Mouse (Mus musculus) embryonic facial prominence, embryonic 11.5 days (tissue): ENCODE data around the gene Sv2a. TPM values are rescaled to one million over a fixed set of nuclear protein-coding genes. Genes with fewer than 3 reads are reported as not detected.
"Not testable (repeated sequence)": the region's sequence is repeated elsewhere in the genome, so short reads cannot be mapped to it uniquely, and the experiment has no call there.

Source experiments
- ATAC-seq: fragments of 200-750 bp; cut with Nextera tagmentation; replicated peaks from 2 replicates; pipeline ENCODE4 v1.8.0; 2017; ENCODE audit warnings: low read depth; ENCODE audit not compliant: insufficient number of reproducible peaks, low FRiP score, low TSS enrichment
- DNase-seq: peaks from one replicate; pipeline ENCODE4 v3.0.0-alpha.2; 2015; ENCODE audit warnings: low spot score
- H3K27ac ChIP-seq: fragments of 300-500 bp; sonication (generic); replicated peaks from 2 replicates; pipeline ENCODE4 v1.5.1; 2014; ENCODE audit warnings: mild to moderate bottlenecking, low read depth, low read length, control low read depth
- H3K27me3 ChIP-seq: fragments of 300-500 bp; sonication (generic); 2 replicates; pipeline ENCODE4 v1.6.1; 2014; ENCODE audit warnings: mild to moderate bottlenecking, low read length, moderate library complexity, mixed read lengths; ENCODE audit not compliant: control insufficient read depth, insufficient read depth
- H3K36me3 ChIP-seq: fragments of 300-500 bp; sonication (generic); replicated peaks from 2 replicates; pipeline ENCODE4 v1.6.1; 2014; ENCODE audit warnings: low read depth, mild to moderate bottlenecking, low read length, moderate library complexity, mixed read lengths; ENCODE audit not compliant: control insufficient read depth, insufficient read depth
- H3K4me1 ChIP-seq: fragments of 300-500 bp; sonication (generic); 2 replicates; pipeline ENCODE4 v1.6.1; 2014; ENCODE audit warnings: low read length, mixed read lengths; ENCODE audit not compliant: control insufficient read depth, insufficient read depth
- H3K4me2 ChIP-seq: fragments of 300-500 bp; sonication (generic); 2 replicates; pipeline ENCODE4 v1.6.1; 2014; ENCODE audit warnings: low read depth, mild to moderate bottlenecking, control low read depth, low read length, moderate library complexity
- H3K4me3 ChIP-seq: fragments of 300-500 bp; sonication (generic); 2 replicates; pipeline ENCODE4 v1.5.1; 2014; ENCODE audit warnings: low read depth, low read length, control low read depth
- H3K9ac ChIP-seq: fragments of 300-500 bp; sonication (generic); replicated peaks from 2 replicates; pipeline ENCODE4 v1.6.1; 2014; ENCODE audit warnings: mild to moderate bottlenecking, control low read depth, low read length
- H3K9me3 ChIP-seq: fragments of 300-500 bp; sonication (generic); replicated peaks from 2 replicates; pipeline ENCODE4 v1.6.1; 2016; ENCODE audit warnings: mild to moderate bottlenecking, low read length, inconsistent platforms, mixed read lengths; ENCODE audit not compliant: control insufficient read depth
- WGBS: fragments of 180-500 bp; shearing (Covaris S2); extraction: QIAGEN DNeasy Blood & Tissue Kit; methylation state at CpG from one replicate; pipeline ENCODE4 v1.1.7; 2014; 5-methylcytosine and 5-hydroxymethylcytosine counted together
- polyA plus RNA-seq: library from polyadenylated mRNA; unstranded; fragments of >200 nt; fragmentation: Nextera tagmentation; extraction: Ambion mirVana; gene quantifications from 2 replicates; pipeline ENCODE4 v1.2.1, GENCODE M21; 2014

Gene Sv2a
- polyA plus RNA-seq, 1 experiment from 2014 or later: 4.3 TPM

GRCm38 (mm10) chr3:96170976-96171545 is 9.9 kb upstream of the Sv2a start:
- H3K4me2 ChIP-seq: peak overlapping the region; percentile 74
- ATAC-seq: no peak
- H3K27ac ChIP-seq: no peak overlapping the region

GRCm38 (mm10) chr3:96171583-96172196 is 9.3 kb upstream of the Sv2a start:
- DNase-seq: no peak
- WGBS: 26% methylated on average over 18 of the region's 18 CpGs

More at GRCm38 (mm10) chr3:96170976-96171545, 9.9 kb upstream of the Sv2a start:
- Histone ChIP-seq H3K9me3 (no peaks in the 10 kb centered on the region), H3K4me1 (no peaks in the 10 kb centered on the region), H3K4me3 (peak overlapping the region; percentile 87; the same call in 1 of the 2 replicates), H3K27me3 (no peaks in the 10 kb centered on the region), H3K9ac (peak overlapping the region; percentile 89; the same call in 1 of the 2 replicates), H3K36me3 (no peaks in the 10 kb centered on the region)
- no peak for DNase-seq
- 67% methylated on average over 10 of the region's 10 CpGs for WGBS

GRCm38 (mm10) chr3:96172197-96173178 is 8.5 kb upstream of the Sv2a start, which contains the start of gene Sf3b4:
TSS of gene Sf3b4 (plus strand) at chr3:96172332.
- Histone ChIP-seq H3K27me3 (no peaks in the 10 kb centered on the region), H3K9me3 (no peaks in the 10 kb centered on the region), H3K36me3 (peaks cover 2% of the 10 kb centered on the region; the same call in 1 of the 2 replicates), H3K9ac (peak within 1 kb of the TSS; percentile 89), H3K4me3 (peak within 1 kb of the TSS; percentile 87), H3K4me2 (peak within 1 kb of the TSS; percentile 89), H3K4me1 (no peaks in the 10 kb centered on the region), H3K27ac (peak within 1 kb of the TSS; percentile 97)
- peak; percentile 93 for DNase-seq
- ATAC-seq: peak; percentile 88
- WGBS: under 1% methylated on average over 56 of the region's 58 CpGs

More at GRCm38 (mm10) chr3:96171583-96172196, 9.3 kb upstream of the Sv2a start:
- peak overlapping the region; percentile 87 for H3K4me3 ChIP-seq
- H3K4me2 ChIP-seq: peak overlapping the region; percentile 74
- ATAC-seq: peak; percentile 22; the same call in 1 of the 2 replicates
- no peaks in the 10 kb centered on the region for H3K27me3 ChIP-seq
- H3K4me1 ChIP-seq: no peaks in the 10 kb centered on the region
- peak overlapping the region; percentile 97 for H3K27ac ChIP-seq
- peak overlapping the region; percentile 89 for H3K9ac ChIP-seq
- 0 out of 2 replicates have a peak, but pooled peaks cover 2% of the 10 kb centered on the region for H3K36me3 ChIP-seq
- H3K9me3 ChIP-seq: no peaks in the 10 kb centered on the region

GRCm38 (mm10) chr3:96173185-96173584 is 7.8 kb upstream of the Sv2a start:
- H3K9me3 ChIP-seq: no peaks in the 10 kb centered on the region
- no peak for ATAC-seq
- H3K4me1 ChIP-seq: no peaks in the 10 kb centered on the region
- peak overlapping the region; percentile 89 for H3K9ac ChIP-seq
- WGBS: 40% methylated on average over 7 of the region's 7 CpGs
- H3K27ac ChIP-seq: no peak overlapping the region
- peak overlapping the region; percentile 89 for H3K4me2 ChIP-seq
- H3K27me3 ChIP-seq: no peaks in the 10 kb centered on the region
- peaks cover 2% of the 10 kb centered on the region; the same call in 1 of the 2 replicates for H3K36me3 ChIP-seq
- H3K4me3 ChIP-seq: peak overlapping the region; percentile 87
- no peak for DNase-seq

DNA sequence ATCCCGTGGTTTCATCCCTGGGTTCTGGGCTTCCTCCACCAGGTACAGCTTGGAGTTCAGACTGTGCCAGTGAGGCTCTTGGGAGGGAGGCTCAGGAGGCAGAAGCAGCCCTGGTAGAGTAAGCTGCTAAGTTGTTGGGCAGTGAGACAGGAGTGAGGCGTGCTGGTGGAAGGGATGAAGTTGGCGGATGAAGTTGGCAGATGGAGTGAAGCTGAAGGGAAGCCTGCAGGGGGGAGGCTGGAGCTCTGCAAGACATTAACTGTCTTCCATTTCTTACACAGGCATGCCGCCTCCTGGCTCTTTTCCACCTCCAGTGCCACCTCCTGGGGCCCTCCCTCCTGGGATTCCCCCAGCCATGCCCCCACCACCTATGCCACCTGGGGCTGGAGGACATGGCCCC is 6.9 kb upstream of the Sv2a start:
- not testable (repeated sequence) for H3K9me3 ChIP-seq, H3K4me3 ChIP-seq, H3K4me2 ChIP-seq, H3K36me3 ChIP-seq, H3K4me1 ChIP-seq, H3K27me3 ChIP-seq, DNase-seq, H3K27ac ChIP-seq, ATAC-seq, H3K9ac ChIP-seq
- WGBS: 82% methylated on average over 4 of the region's 4 CpGs

GRCm38 (mm10) chr3:96175251-96175650 is 5.7 kb upstream of the Sv2a start:
- H3K9me3 ChIP-seq: no peaks in the 10 kb centered on the region
- DNase-seq: no peak
- no peak overlapping the region for H3K27ac ChIP-seq
- H3K27me3 ChIP-seq: no peaks in the 10 kb centered on the region
- no peak overlapping the region for H3K4me2 ChIP-seq
- 93% methylated on average over 6 of the region's 6 CpGs for WGBS
- peaks cover 2% of the 10 kb centered on the region; the same call in 1 of the 2 replicates for H3K36me3 ChIP-seq
- no peak overlapping the region for H3K9ac ChIP-seq
- H3K4me1 ChIP-seq: no peaks in the 10 kb centered on the region
- H3K4me3 ChIP-seq: no peak overlapping the region
- ATAC-seq: no peak

DNA sequence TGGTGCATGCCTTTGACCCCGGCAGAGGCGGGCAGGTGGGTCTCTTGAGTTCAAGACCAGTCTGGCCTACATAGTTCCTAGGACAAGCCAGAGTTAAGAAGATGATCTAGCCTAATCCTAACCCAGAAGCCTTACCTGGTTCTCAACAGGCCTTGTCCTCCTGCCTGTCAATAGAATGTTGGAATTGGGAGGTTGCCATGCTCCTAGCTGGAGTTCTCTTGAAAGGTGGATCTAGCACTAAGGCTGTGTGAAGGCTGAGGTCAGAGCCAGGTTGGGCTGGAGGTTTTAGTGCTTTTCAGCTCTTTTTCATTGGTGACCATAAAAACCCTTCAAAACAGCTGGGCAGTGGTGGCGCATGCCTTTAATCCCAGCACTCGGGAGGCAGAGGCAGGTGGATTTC is 2.5 kb upstream of the Sv2a start:
- no peak overlapping the region for H3K4me3 ChIP-seq
- peaks cover 2% of the 10 kb centered on the region; the same call in 1 of the 2 replicates for H3K36me3 ChIP-seq
- ATAC-seq: no peak
- H3K27me3 ChIP-seq: no peaks in the 10 kb centered on the region; the same call in 1 of the 2 replicates
- no peak overlapping the region for H3K9ac ChIP-seq
- H3K27ac ChIP-seq: no peak overlapping the region
- H3K4me2 ChIP-seq: no peak overlapping the region
- no peak for DNase-seq
- WGBS: 92% methylated on average over 4 of the region's 4 CpGs
- H3K9me3 ChIP-seq: no peaks in the 10 kb centered on the region
- no peaks in the 10 kb centered on the region for H3K4me1 ChIP-seq
